Mouse (Mus musculus): ENCODE measurements around the gene Mrap. TPM values are rescaled to one million over a fixed set of nuclear protein-coding genes. Genes with fewer than 3 reads are reported as not detected.

The Mrap gene
- polyA plus RNA-seq, 1 experiment from 2014 or later: not detected

DNA sequence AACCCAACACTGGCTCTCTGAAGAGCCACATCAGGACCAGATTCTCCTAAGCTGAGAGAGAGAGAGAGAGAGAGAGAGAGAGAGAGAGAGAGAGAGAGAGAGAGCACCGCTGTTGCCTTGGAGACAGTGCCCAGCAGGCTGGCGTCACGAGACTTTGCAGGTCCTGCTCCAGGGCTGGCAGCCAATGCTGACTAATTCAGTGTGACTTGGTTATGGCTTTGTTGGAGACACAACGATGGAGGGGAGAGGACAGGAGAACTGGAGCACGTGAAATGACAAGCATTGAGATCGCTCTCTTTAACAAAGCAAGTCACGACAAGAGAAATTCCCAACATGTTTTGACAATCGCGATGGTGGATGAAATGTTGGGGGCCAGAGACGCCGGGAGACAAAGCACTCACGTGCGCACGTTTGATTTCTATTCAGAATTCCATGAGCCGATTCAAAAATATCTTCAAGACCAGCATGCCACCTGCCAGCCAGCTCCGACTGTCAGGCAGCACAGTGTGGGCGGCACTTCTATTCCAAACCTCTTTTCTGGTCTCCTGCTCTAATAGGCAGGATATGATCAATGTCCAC, 28.2 kb upstream of the Mrap start:
- H3K4me1 ChIP-seq: peaks cover 39% of the 10 kb centered on the region
- H3K4me2 ChIP-seq: peak overlapping the region; percentile 53
- H3K4me3 ChIP-seq: peak overlapping the region; percentile 13; the same call in 1 of the 2 replicates
- H3K27ac ChIP-seq: peak overlapping the region; percentile 71
- 17% methylated on average over 17 of the region's 17 CpGs for WGBS
- ATAC-seq (ENCODE audit: insufficient number of reproducible peaks, insufficient read depth, low FRiP score, low TSS enrichment, low read depth): no peak
- H3K27me3 ChIP-seq: peaks cover 5% of the 10 kb centered on the region; the same call in 1 of the 2 replicates
- no peaks in the 10 kb centered on the region for H3K36me3 ChIP-seq
- H3K9me3 ChIP-seq: no peaks in the 10 kb centered on the region
- no peak overlapping the region for H3K9ac ChIP-seq

DNA sequence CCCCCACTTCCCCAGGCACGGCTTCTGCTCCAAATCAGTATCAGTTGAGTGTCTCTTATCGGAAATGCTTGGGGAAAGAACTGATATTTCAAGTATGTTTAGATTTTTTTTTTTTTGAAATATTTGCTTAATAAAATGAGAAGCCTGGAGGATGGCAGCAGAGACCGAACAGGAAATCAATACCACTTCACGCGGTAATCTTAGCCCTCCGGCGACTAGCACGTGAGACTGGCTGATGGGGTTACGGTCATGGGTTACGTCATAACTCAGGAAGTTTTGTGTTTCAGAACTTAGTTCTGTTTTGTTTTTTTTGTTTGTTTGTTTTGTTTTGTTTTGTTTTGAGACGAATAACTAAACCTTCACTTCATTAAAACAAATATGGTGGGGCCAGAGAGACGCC, 27.7 kb upstream of the Mrap start:
- Histone ChIP-seq H3K4me3 (peak overlapping the region; percentile 13; the same call in 1 of the 2 replicates), H3K9me3 (no peaks in the 10 kb centered on the region), H3K4me2 (peak overlapping the region; percentile 53), H3K36me3 (no peaks in the 10 kb centered on the region), H3K9ac (no peak overlapping the region), H3K27ac (peak overlapping the region; percentile 71), H3K27me3 (peaks cover 5% of the 10 kb centered on the region; the same call in 1 of the 2 replicates), H3K4me1 (peaks cover 39% of the 10 kb centered on the region)
- 45% methylated on average over 12 of the region's 12 CpGs for WGBS
- ATAC-seq (ENCODE audit: insufficient number of reproducible peaks, insufficient read depth, low FRiP score, low TSS enrichment, low read depth): no peak

DNA sequence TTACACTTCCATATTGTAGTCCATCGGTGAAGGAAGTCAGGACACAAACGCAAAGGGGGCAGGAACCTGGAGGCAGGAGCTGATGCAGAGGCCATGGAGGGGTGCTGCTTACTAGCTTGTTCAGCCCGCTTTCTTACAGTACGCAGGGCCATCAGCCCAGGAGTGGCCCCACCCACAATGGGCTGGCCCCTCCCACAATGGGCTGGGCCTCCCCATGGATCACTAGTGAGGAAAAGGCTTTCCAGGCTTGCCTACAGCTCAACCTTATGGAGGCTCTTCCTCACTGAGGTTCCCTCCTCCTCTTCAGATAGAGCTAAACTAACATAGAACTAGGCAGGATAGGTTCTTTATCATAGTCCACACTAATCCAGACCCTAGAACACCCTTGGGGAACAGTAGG, 14.0 kb upstream of the Mrap start:
- Histone ChIP-seq H3K36me3 (peaks cover 51% of the 10 kb centered on the region), H3K9me3 (no peaks in the 10 kb centered on the region), H3K4me3 (no peak overlapping the region), H3K27me3 (no peaks in the 10 kb centered on the region), H3K27ac (no peak overlapping the region), H3K4me2 (no peak overlapping the region), H3K9ac (no peak overlapping the region), H3K4me1 (peaks cover 8% of the 10 kb centered on the region)
- ATAC-seq (ENCODE audit: insufficient number of reproducible peaks, insufficient read depth, low FRiP score, low TSS enrichment, low read depth): no peak
- 95% methylated on average over 4 of the region's 4 CpGs for WGBS

DNA sequence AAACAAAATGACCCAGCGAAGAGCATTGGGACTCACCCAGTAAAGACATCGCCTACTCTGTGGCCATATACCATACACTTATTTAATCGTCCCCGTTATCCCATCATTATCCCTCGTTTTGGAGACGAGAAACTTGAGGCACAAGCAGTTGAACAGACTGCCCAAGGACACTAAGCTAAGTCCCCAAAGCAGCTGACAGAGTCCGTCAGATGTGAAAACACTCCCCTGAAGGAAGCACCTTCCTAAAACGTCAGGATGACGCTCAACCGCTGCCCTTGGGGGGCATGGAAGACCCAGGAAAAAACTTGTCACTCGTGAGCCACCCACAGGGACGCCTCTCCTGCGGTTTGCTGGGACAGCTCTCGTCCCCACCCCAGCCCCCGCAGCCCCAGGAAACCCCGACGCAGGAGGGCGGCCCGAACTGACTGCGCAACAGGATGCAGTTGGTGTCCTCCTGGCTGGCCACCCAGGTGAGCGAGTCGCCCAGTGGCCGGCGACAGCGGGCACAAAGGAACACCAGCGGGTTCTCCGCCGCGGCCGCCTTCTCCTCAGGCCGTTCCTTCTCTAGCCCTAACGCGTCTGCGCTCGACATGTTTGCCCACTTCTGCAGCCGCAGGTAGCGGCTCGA, 11.3 kb upstream of the Mrap start:
- Histone ChIP-seq H3K27ac (peak overlapping the region; percentile 44; the same call in 1 of the 2 replicates), H3K4me3 (peak overlapping the region; percentile 89), H3K4me1 (peaks cover 8% of the 10 kb centered on the region), H3K4me2 (peak overlapping the region; percentile 97), H3K9ac (peak overlapping the region; percentile 86), H3K36me3 (peaks cover 30% of the 10 kb centered on the region), H3K9me3 (peaks cover 3% of the 10 kb centered on the region; the same call in 1 of the 2 replicates), H3K27me3 (no peaks in the 10 kb centered on the region)
- WGBS: 5% methylated on average over 38 of the region's 38 CpGs
- no peak for ATAC-seq (ENCODE audit: insufficient number of reproducible peaks, insufficient read depth, low FRiP score, low TSS enrichment, low read depth)

DNA sequence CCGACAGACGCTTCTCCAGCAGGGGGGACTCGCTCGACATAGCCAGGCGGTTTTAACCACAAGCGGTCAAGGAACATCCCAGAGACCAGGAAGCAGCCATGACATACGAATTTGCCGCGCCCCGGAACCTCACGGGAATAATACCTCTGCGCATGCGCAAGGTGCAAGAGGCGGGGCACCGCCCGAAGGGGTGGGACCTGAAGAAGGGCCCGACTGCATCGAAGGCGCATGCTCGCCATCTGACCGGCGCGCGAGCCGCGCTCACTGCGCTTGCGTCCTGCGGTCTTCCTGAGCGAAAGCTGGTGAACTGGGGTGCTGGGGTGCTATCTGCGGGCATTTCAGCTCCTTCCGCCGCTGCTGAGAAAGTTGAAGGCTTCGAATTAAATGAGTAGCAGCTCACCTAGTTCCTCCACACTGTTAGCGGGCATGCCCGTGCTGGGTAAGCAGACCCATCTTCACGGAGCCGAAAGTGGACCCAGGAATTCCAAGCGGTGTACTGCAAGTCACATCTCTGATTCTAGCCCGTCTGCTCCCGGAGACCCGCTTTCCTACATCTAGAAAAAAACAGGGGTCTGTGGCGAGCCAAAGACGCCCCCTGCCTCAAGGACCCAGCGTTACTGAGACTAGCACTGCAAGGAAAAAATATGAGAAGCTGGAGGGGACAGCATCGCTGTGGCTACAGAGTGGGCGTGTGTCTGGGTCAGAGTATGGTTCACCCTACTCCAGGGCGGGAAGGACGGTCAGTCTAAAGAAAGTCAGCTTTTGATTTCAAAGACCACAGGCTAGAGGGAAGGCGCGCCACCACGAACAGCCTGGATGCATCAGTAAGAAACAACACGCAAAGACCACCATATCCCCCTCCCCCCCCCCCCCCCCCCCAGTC, 10.5 kb upstream of the Mrap start, which contains the start of gene Mis18a:
TSS of gene Mis18a (minus strand) at position 172 of the 883 bp plus-strand sequence.
- peak; percentile 96 for ATAC-seq (ENCODE audit: insufficient number of reproducible peaks, insufficient read depth, low FRiP score, low TSS enrichment, low read depth)
- H3K4me3 ChIP-seq: peak within 1 kb of the TSS; percentile 89
- peaks cover 23% of the 10 kb centered on the region for H3K36me3 ChIP-seq
- WGBS: 2% methylated on average over 53 of the region's 53 CpGs
- peaks cover 8% of the 10 kb centered on the region for H3K4me1 ChIP-seq
- H3K27me3 ChIP-seq: no peaks in the 10 kb centered on the region
- H3K9me3 ChIP-seq: peaks cover 3% of the 10 kb centered on the region; the same call in 1 of the 2 replicates
- H3K4me2 ChIP-seq: peak within 1 kb of the TSS; percentile 97
- peak within 1 kb of the TSS; percentile 79 for H3K27ac ChIP-seq
- peak within 1 kb of the TSS; percentile 86 for H3K9ac ChIP-seq

DNA sequence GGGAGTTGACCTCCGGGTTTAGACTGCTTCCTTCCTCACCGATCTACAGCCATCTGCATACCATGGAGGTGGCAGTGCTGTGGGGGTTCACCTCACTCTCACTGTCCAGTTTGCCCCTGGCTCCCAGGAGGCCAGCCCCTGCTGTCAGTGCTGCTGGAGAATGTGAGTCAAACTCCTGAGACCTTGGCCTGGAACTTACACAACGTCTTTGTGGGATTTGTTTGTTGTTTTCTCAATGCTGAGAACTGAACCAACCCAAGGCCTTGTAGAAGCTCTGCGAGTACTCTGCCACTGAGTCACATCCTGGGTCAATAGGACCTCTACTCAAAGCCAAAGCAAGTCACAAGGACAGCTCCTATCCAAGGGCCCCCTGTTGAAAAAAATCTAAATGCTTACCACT, 2.4 kb upstream of the Mrap start:
- Histone ChIP-seq H3K4me2 (no peak overlapping the region), H3K9me3 (peaks cover 3% of the 10 kb centered on the region; the same call in 1 of the 2 replicates), H3K36me3 (no peaks in the 10 kb centered on the region), H3K4me1 (no peaks in the 10 kb centered on the region), H3K4me3 (no peak overlapping the region), H3K9ac (no peak overlapping the region), H3K27me3 (no peaks in the 10 kb centered on the region), H3K27ac (no peak overlapping the region)
- ATAC-seq (ENCODE audit: insufficient number of reproducible peaks, insufficient read depth, low FRiP score, low TSS enrichment, low read depth): no peak
- WGBS: 74% methylated on average over 4 of the region's 4 CpGs

DNA sequence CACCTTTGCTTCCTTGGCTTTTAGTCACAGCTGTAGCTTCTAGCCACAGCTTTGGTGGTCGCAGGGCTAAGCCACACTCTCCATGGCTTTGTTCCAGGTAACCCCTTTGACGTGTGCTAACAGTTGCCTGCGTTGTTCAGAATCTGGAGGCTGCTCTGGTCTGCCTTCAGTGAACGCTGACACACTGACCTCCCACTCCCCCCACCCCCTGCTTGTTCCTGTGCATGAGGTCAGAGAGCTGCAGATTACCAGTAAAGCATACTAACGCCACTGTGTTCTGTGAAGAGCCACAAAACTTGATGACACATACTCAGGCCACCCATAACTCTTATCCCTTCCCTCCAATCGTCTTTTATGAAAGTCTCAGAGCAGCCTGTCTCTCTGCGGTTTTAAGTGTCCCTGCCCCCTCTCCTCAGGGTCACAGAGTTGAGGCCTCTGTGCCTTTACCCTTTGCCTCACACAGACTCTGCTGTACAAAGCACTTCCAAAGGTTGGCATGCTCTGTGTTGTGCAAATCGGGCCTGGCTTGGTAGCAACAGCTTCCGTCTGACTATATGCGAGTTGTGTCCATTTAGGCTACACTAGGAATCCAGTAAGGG, 1.2 kb upstream of the Mrap start:
- Histone ChIP-seq H3K9ac (no peak overlapping the region), H3K9me3 (no peaks in the 10 kb centered on the region), H3K36me3 (no peaks in the 10 kb centered on the region), H3K4me2 (no peak overlapping the region), H3K27me3 (no peaks in the 10 kb centered on the region), H3K4me3 (no peak overlapping the region), H3K4me1 (peaks cover 5% of the 10 kb centered on the region), H3K27ac (no peak overlapping the region)
- no peak for ATAC-seq (ENCODE audit: insufficient number of reproducible peaks, insufficient read depth, low FRiP score, low TSS enrichment, low read depth)
- WGBS: 65% methylated on average over 10 of the region's 10 CpGs

DNA sequence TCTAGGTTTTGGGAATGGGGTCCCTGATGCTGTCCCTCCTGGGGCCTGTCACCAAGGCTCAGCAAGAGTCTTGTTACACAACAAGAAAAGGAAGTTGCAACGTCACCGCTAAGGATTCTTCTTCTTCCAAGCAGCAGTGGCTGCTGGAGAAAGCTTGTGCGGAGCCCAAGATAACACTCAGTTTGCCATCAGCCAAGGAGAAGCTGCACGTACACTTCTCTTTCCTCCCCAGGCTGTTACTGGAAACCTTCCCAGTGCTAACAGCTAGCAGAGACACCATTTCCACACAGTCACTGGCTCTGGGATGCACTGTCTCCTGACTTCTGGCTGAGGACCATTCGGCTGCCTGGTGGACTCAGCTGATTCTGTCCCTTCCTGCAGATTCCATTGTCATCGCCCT, 9.1 kb downstream of the Mrap start:
- Histone ChIP-seq H3K36me3 (peaks cover 18% of the 10 kb centered on the region), H3K27ac (no peak overlapping the region), H3K4me1 (peaks cover 5% of the 10 kb centered on the region), H3K9me3 (no peaks in the 10 kb centered on the region), H3K9ac (no peak overlapping the region), H3K27me3 (no peaks in the 10 kb centered on the region), H3K4me2 (no peak overlapping the region), H3K4me3 (no peak overlapping the region)
- no peak for ATAC-seq (ENCODE audit: insufficient number of reproducible peaks, insufficient read depth, low FRiP score, low TSS enrichment, low read depth)
- WGBS: 85% methylated on average over 6 of the region's 6 CpGs

DNA sequence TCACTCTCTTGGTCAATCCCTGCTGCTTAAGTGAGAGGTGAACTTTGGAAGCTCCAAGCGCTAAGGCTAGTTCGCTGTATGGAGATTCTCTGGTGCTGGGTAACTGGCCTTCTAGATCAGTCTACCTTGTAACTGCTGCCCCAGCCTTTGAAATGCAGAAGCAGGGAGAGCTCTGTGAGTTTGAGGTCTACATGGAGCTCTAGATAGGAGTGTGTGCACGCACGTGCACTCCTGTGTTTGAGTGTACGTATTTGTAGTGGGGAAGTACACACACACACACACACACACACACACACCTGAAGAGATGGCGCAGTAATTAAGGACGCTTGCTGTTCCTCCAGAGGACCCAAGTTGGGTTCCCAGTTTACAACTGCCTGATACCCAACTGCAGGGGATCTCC, 10.2 kb downstream of the Mrap start:
- Histone ChIP-seq H3K4me2 (no peak overlapping the region), H3K27me3 (no peaks in the 10 kb centered on the region), H3K36me3 (peaks cover 28% of the 10 kb centered on the region), H3K4me1 (no peaks in the 10 kb centered on the region), H3K9me3 (no peaks in the 10 kb centered on the region), H3K9ac (no peak overlapping the region), H3K4me3 (no peak overlapping the region), H3K27ac (no peak overlapping the region)
- ATAC-seq (ENCODE audit: insufficient number of reproducible peaks, insufficient read depth, low FRiP score, low TSS enrichment, low read depth): no peak
- 92% methylated on average over 7 of the region's 7 CpGs for WGBS

DNA sequence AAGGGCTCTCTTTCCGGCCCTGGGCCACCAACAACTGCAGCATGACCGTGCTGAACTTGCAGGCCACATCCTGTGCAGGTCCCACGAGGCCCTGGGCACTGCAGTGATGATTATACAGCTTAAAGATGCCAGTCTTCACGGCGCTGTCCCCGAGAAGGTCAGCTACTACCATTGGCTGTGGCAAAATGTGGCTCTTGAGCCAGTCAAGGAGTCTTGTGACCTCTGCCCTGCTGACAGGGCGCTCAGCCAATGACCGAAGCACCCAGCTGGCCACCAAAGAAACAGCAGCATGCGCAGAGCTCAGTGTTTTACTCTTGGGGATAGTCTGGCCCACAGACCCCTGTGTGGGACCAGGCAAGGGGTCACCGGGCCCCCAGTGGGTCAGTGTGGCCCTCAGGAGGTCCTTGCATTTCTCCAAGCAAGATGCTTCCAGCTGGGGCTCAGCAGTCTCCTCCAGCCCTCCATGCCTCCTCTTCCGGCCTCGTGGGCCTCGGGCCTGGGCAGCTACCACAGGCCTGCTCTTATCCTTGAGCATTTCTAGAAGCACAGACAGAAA, 15.5 kb downstream of the Mrap start:
- Histone ChIP-seq H3K36me3 (peaks cover 75% of the 10 kb centered on the region), H3K4me1 (no peaks in the 10 kb centered on the region), H3K27me3 (no peaks in the 10 kb centered on the region), H3K9me3 (no peaks in the 10 kb centered on the region), H3K27ac (no peak overlapping the region), H3K4me2 (no peak overlapping the region), H3K4me3 (no peak overlapping the region), H3K9ac (no peak overlapping the region)
- no peak for ATAC-seq (ENCODE audit: insufficient number of reproducible peaks, insufficient read depth, low FRiP score, low TSS enrichment, low read depth)
- 89% methylated on average over 13 of the region's 13 CpGs for WGBS

DNA sequence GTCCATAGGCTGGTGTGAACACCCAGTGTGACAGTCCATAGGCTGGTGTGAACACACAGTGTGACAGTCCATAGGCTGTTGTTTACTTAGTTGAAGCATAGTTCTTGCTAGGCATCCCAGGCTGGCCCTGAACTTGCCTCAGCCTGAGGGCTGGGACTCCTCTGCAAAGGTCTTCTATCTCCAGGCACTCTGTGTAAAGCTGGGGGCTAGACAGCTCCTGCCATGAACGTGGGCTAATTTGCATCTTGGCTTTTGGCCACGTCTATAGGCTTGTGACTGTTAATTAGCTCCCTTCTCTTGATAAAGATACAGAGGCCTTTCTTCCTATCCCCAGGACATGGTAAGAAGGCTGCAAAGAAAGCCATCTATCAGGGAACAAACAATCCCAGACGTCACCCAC, 21.3 kb downstream of the Mrap start:
- peaks cover 91% of the 10 kb centered on the region for H3K36me3 ChIP-seq
- no peaks in the 10 kb centered on the region for H3K4me1 ChIP-seq
- no peaks in the 10 kb centered on the region for H3K27me3 ChIP-seq
- H3K9me3 ChIP-seq: no peaks in the 10 kb centered on the region
- 63% methylated on average over 3 of the region's 3 CpGs for WGBS
- no peak overlapping the region for H3K4me3 ChIP-seq
- H3K27ac ChIP-seq: no peak overlapping the region
- ATAC-seq (ENCODE audit: insufficient number of reproducible peaks, insufficient read depth, low FRiP score, low TSS enrichment, low read depth): no peak
- no peak overlapping the region for H3K4me2 ChIP-seq
- no peak overlapping the region for H3K9ac ChIP-seq

All from embryonic facial prominence, embryonic 13.5 days (tissue).